Mouse (Mus musculus) thymus, postnatal 10 days (tissue): ENCODE results near the gene Cebpb.

Experiments used
- DNase-seq, 2 experiments: peaks; one replicate each; pipeline ENCODE4 v3.0.0; 2021; ENCODE audit warnings: low spot score in 2 of 2

The Cebpb gene

DNA sequence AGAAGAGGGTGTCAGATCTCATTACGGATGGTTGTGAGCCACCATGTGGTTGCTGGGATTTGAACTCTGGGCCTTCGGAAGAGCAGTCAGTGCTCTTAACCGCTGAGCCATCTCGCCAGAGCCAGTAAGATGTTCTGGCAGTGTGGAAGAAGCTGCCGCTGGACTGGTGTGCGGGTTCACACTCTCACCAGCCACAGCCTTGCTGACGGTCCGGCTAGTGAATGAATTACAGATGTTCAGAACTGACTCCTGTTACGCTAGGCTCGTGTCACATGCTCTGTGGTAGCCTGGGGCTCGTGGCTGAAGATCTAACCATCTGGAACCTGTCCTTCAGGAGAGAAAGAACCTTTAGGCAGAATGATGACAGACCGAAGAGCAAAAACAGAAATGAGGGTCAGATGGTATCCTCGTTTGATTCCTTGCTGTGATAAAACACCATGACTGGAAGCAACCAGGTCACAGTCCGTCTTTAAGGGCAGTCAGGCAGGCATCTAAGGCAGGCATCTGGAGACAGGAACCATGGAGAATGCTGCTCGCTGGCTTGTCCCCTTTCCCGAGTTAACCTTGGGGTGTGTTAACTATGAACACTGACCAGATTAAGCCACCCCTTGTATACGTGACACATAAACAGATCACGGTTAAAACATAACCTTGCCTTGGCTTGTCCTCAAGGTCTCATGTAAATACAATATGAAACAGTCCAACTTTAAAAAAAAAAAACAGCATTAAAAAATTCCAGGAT is 22.6 kb upstream of the Cebpb start:
- DNase-seq, result no peak

DNA sequence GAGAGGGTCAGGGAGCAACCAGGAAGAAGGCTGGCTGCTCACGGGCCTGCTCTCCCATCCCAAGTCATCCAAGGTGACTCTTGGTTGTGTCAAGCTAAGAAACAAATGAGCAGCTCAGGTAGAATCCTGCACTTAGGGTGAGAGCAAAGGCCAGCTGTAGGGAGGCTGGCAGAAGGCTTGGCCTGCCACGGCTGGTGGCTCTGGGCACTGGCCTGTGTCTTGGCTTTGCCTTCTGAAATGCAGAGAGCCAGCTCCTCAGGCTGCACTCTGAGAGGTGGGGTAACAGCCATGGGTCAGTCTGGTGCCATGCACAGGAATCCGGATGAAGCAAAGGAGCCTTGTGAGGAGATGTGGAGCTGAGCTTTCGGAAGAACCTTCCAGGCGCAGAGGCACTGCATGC is 20.3 kb upstream of the Cebpb start:
- no peak for DNase-seq

DNA sequence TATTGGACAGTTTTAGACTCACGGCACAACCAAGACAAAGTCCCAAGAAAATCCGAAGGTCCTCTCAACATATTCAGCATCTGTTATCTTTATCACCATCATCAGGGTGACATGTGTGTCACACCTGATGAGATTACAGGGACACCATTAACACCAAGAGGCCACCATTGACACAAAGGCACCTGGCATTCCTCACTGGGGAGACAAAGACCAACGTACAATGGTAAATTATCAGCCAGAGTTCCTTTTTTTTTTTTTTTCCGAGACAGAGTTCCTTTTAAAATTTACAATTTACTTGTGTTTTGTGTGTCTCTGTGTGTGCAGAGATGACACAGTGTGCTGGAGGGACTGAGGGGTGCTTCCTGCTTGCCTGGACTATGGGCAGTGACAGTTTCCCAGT is 19.3 kb upstream of the Cebpb start:
- no peak for DNase-seq

DNA sequence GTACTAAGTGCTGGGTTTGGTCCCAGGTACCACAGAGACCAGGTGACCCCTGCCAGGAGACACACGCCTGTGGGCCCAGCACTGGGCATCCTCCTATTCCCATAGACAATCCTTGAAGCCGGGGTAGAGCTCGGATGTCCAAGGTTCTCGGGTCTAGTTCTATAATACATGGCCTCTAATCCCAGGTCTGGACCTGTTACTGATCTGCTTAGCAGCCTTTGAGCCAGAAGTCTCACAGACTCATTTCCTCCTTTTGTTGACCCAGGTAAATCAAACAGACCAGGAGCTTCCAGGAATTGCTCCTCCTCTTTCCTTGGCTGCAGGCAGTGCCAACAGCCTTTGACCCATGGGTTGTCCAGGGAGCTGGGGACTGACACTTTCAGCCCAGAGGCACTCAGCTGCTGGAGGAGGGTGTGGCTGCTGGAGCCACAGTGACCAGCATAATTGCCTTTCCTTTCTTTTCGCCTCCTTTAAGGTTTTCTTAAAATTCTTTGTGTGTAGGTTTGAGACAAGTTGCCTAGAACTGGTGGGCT is 17.5 kb upstream of the Cebpb start:
- no peak for DNase-seq

DNA sequence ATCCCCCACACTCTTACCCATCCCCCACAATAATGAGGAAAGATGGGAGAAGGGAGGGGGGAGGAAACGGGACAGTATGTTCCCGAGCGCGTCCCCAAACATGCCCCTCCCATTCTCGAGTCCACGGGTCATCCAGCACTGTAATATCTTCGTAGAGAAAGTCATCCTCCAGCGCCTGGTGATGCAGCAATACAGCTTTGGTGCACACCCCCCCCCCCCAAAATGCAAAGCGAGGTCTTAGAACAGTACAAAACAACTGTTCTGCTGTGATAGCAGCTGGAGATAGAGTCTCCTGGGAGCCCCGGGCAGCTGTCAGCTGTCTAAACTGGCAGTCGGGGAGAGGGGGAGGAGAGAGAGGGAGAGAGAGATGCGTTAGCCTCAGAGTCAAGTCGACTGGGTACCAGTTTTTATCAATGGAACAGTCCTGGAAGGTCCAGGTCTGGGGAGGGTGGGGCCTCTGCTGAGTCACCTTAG is 16.5 kb upstream of the Cebpb start:
- peak; percentile 30 to 35 for DNase-seq

DNA sequence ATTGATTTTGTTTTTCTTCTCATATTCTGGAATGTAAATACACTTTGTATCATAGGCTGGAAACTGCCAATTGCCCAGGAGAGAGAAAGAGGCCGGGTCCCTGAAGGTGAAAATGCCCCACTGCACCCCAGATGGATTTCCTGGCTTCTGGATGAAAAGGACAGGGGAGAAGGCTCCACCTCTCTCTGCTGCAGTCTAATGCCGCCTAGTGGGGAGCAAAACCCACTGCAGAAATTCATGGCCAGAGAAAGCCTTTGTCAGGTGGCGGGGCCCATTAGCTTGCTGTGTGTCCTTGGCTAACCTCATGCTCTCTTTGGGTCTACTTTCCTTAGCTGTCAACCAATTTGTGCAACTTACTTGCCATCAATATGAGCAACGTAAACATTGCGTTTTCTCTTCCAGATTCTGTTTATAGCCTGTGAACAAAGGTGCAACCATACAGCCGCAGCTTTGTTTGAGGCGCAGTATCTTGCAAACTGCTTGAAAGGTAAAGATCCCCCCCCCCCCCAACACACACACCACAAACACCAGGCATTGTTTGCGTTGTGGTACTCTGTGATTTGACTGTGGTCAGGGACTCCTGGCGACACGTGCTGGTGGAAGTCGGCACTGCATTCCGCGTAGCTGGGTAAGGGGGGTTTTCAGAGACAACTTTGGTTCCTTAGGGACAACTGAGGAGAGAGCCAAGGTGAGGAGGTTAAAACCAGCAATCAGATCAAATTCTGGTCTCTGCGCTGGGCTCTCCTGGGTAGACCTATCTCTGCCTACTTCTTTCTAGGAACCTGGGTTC is 13.4 kb upstream of the Cebpb start:
- DNase-seq, result peak in 1 of 2 experiments; percentile 52

DNA sequence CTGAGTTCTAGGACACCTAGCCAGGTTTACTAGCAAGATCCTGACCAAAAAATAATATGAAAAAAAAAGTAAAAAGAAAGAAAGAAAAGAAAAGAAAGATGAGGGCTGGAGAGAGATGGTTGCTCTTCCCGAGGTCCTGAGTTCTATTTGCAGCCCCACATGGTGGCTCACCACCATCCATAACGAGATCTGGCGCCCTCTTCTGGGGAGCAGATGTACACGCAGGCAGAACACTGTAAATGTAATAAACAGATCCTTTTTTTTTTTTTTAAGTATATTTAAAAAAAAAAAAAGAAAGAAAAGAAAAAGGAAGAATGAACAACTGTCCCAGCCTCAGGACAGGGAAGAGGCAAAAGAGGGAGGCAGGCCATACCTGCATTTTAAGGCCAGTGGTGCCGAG is 10.1 kb upstream of the Cebpb start:
- DNase-seq, result peak in 1 of 2 experiments; percentile 50

DNA sequence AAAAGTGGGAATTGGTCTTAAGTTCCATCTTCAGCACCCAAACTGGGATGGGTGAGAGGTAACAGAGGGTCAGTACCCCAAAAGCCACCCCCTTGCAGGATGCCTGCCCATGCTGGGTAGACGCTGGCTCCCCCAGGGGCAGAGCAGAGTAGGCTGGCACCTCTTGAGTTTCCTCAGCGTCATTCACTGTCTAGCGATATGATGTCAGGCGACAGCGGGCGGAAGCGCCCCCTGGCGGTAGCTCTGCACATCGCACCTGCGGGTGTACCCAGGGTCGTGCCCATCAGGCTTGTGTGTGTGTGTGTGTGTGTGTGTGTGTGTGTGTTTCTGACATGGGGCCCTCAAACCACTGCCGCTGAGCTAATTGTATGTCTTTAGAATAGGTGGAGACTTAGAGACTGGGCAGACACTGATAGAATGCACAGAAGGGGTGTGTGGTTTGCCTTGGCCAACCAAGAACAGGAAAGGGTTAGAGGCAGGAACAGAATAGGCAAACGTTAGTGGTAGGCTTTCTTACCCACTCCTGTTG is 8.7 kb upstream of the Cebpb start:
- peak; percentile 80 to 94 for DNase-seq

DNA sequence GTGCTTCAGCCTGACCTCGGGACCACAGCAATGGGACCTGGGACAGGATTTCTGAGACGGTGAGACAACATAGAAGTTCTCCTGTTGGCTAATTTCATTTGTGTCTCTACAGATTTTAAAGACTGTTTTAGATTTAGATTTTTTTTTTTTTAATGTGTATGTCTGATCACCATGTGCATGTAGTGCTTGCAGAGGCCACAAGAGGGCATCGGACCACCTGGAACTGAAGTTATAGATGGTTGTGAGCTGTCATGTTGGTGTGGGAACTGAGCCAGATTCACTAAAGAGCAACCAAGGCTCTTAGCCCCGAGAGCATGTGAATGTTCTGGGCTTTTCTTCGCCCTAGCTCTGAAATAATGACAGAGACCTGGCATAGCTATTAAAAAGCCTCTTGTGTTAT is 8.1 kb upstream of the Cebpb start:
- DNase-seq, result peak; percentile 57 to 73

DNA sequence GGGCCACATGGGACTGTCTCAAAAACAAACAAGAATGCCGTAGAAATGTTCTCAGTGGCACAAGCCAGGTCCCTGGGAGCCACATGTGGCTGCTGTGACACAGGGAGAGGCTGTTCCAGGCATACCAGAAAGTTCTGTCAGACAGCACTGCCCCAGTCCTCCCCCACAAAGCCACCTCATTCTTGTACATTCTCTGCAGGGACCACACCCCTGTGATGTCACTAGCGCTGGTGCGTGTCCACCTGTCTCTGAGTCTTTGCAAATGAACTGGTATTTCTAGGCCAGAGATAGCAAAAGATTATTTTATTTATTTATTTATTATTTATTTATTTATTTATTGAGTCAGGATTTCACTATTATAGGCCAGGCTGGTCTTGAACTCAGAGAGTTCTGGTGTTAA is 5.0 kb upstream of the Cebpb start:
- no peak for DNase-seq

DNA sequence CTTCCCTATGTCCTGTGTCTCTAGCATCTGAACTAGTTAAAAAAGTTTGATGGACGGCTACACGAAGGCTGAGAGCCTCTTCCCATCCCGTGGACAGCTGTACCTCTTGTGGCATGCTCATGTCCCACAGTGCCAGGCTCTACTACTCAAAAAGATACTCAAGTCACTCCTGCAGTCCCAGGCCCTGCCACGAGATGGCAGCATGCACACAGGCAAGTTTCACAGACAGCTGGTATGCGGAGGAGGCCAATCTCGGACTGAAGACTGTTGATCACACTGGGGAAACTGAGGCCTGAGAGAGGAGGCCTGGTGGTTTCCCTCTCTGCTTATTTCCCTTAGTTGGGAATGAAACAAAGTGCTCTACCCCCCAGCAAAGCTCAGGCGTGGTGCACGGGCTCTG is 3.6 kb upstream of the Cebpb start:
- DNase-seq, result peak; percentile 82 to 95

DNA sequence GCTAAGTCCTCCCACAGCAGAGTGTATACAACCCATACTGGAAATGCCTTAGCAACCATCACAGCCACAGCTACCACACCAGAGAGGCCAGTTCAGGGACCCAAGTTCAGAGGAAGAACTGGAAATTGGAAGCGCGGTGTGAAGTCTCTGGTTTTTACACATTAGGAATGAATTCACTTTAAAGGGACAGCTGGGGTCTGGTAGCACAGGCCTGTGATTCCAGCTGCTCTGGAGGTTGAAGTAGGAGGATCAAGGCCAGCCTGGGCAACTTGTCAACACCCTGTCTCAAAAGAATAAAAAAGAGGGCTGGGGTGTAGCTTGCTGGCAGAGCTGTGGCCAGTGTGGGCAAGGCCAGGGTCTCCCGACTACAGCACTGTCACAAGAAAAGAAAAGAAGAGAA is 2.9 kb upstream of the Cebpb start:
- DNase-seq, result no peak

DNA sequence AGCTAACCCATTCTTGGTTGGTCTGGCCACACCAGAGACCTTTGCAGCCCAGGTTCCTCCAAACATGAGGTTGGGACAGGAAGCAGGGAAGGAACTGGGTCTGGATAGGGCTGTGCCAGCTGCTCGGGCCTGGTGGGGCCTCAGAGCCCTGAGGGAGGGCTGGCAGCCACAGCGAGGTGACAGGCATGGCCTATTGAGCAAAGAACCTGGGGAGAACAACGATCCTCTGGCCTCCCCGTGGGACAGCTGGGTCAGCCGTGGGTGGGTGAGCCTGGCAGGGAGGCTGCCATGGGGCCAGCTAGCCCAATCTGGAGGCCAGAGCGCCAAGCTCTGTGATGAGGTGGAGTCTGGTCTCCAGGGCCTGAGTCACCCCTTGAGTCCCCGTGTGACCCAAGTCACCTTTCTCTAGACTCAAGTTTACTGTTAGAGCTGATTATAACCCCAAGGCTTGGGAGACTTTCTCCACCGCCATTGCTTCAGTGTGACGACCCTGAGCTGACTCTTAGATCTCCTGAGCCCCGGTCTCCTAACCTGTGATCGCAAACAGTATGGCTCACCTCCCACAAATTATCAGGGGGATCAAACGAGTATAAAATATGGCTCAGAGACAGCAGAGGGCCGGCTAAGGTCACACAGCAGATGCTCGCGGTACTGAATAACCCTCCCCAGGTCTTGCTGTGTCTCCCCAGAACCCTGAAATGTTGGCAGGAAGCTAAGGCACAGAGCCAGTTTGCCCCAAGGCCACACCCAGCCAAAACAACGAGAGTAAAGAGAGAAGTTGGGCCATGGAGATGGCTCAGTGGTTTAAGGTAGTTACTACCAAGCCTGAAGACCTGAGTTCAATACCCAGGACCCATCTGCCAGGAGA is 2.1 kb upstream of the Cebpb start:
- DNase-seq, result no peak

DNA sequence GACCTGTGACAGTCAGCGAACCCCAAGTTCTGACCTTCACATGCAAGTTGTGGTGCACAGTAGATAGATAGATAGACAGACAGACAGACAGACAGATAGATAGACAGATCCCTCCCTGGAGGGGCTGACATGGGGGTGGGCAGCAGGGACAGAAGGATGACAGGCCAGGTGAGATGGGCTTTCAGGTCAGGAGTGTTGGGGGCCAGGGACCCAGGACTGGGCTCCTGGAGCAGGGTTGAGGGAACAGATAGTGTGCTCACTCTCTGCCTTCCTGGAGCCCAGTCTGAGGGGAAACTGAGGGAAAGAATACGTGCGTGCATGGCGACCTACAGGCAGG is 1.5 kb upstream of the Cebpb start:
- no peak for DNase-seq

DNA sequence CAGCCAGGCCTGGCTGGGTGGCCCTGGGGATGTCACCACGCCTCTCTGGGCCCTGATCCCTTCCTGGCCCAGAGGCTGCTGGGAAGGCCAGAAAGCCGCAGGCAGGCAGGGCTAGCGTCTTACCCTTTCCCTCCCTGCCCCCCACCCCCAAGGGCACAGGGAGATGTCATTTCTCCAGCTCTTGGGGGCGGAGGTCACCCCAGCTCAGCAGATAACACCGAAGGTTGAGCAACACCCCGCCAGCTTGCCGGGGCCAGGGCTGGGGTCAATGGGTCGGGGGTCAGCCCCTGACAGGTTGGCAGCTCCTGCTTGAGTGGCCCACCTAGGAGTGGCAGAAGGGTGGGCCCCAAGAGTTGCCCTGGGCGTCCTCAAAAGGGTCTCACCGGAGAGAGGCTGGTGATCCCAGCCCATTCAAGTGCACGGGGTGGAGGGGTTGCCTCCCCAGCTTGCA is 1.0 kb upstream of the Cebpb start:
- DNase-seq, result no peak

DNA sequence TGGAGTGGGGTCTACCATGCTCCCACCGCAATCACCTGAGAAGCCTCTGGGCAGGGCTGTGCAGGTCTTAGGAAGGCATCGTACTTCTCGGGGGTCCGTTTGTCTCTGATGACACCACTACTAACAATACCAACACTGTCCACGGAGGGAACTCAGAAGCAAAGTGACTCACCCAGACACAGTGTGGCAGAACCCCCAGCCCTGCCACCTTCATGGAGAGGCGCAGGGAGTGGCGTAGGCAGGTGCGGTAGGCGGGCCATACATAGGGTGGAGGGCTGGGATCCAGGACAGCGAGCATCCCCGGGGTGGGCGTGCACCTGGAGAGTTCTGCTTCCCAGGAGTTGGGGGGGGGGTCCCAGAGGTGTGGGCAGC is 603 bp upstream of the Cebpb start:
- DNase-seq, result no peak

DNA sequence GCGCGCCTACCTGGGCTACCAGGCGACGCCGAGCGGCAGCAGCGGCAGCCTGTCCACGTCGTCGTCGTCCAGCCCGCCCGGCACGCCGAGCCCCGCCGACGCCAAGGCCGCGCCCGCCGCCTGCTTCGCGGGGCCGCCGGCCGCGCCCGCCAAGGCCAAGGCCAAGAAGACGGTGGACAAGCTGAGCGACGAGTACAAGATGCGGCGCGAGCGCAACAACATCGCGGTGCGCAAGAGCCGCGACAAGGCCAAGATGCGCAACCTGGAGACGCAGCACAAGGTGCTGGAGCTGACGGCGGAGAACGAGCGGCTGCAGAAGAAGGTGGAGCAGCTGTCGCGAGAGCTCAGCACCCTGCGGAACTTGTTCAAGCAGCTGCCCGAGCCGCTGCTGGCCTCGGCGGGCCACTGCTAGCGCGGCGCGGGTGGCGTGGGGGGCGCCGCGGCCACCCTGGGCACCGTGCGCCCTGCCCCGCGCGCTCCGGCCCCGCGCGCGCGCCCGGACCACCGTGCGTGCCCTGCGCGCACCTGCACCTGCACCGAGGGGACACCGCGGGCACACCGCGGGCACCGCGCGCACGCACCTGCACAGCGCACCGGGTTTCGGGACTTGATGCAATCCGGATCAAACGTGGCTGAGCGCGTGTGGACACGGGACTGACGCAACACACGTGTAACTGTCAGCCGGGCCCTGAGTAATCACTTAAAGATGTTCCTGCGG is 945 bp downstream of the Cebpb start, which contains the start of gene Tmem189:
TSS of gene Tmem189 (minus strand) at position 322 of the 718 bp plus-strand sequence.
- DNase-seq, result peak; percentile 44 to 48

DNA sequence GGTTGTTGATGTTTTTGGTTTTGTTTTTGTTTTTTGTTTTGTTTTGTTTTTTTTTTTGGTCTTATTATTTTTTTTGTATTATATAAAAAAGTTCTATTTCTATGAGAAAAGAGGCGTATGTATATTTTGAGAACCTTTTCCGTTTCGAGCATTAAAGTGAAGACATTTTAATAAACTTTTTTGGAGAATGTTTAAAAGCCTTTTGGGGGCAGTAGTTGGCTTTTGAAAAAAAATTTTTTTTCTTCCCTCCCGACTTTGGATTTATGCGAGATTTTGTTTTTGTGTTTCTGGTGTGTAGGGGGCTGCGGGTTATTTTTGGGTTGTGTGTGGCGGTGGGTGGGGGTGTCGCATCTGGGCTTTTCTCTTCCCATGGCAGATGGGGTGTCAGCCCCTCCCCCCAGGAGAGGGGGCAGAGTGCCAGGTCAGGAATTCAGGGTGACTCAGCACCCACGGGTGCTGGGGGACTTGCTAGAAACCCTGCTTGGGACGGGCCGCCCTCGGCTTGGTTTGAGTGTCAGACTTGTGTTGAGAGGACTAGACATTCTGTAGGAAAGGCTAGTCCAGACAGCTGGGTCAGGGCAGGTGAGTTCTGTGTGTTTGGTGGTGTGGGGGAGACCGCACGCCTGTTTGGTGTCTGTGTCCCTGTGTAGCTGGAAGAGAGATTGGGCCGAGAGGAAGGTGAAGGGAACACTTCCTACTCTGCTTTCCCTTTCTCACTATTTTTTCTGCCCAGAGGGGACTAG is 1.7 kb downstream of the Cebpb start:
- peak in 1 of 2 experiments; percentile 17 for DNase-seq

DNA sequence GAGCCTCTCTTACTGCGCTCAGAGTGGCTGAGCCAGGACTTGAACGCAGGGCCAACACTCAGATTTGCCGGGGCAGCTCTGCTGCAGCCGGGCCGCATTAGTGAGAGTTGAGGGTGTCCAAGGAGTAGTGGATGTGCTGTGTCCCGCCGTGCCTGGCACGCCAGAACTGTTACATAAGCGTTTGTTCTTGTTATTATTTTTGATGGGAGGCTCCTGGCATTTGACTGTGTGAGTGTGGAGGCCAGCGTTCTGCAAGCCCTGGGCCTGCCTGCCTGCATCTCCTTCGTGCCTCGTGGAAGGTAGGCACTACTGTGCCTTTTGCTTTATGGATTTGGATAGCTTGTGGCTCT is 2.2 kb downstream of the Cebpb start:
- DNase-seq, result no peak

DNA sequence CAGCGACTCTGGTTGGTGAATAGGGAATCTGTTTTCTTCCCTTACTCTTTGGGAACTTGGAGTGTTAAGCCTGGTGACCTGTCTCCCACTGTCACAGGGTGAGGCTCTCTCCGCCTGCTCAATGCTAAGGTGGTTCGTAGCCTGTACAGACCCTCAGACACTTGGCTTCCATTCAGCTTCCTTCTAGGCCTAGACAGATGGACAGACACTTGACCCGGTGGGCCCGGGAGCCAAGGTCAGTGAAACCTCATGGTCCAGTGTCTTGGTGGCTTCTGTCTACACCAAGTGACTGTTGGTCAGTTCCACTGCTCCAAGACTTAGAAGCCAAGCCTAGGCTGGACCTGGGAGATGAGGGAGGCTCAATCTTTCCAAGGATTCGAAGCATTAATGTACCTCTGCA is 2.7 kb downstream of the Cebpb start:
- DNase-seq, result no peak
